Mouse (Mus musculus) layer of hippocampus, adult 9-10 months (tissue): ENCODE data around the gene Olfr986.

Experiments
- DNase-seq: peaks from one replicate; pipeline ENCODE4 v3.0.0; 2022; ENCODE audit warnings: low spot score

The Olfr986 gene

GRCm38 (mm10) chr9:40234233-40235072 lies 53.7 kb downstream of the Olfr986 start:
- no peak for DNase-seq

DNA sequence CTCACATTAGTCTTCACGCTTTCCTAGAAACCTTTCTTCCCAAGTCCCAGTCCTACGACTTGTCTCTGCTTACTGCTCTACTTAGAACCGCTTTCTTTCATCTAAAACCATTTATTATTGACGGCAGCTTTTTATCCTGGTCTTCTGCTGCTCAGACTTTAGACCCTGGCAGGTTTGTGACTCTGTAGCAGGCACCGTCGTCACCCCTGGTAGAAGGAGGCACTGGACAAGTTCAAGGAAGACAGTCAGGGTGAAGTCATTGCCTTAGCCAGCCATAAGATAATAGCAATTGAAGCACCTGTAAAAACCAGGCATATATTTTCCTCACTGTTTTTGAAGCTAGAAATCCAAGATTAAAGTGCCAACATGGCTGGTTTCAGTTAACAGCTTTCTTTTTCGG lies 54.5 kb downstream of the Olfr986 start:
- DNase-seq, result no peak
